Mouse (Mus musculus) CH12.LX (cell line): ENCODE data around the gene Fam171a2.

Source experiments
- CTCF ChIP-seq, 2 experiments: IDR thresholded peaks in 1 of 2; conservative IDR thresholded peaks in 1 of 2; 2 replicates each; pipeline ENCODE4 v1.5.1; 2011 to 2012; ENCODE audit warnings: low read depth in 2 of 2, low read length in 2 of 2, improper control_type of control experiment in 1 of 2, inconsistent platforms in 1 of 2, mild to moderate bottlenecking in 1 of 2, moderate library complexity in 1 of 2
- E2F4 ChIP-seq: IDR thresholded peaks from 2 replicates; pipeline ENCODE4 v1.6.1; 2011; ENCODE audit warnings: low read depth, low read length, improper control_type of control experiment; ENCODE audit not compliant: insufficient replicate concordance
- EP300 ChIP-seq: IDR thresholded peaks from 2 replicates; pipeline ENCODE4 v1.6.1; 2011; ENCODE audit warnings: low read length, improper control_type of control experiment
- JUND ChIP-seq: conservative IDR thresholded peaks from 2 replicates; pipeline ENCODE4 v1.6.1; 2011; ENCODE audit warnings: low read depth, low read length, improper control_type of control experiment
- MYC ChIP-seq: IDR thresholded peaks from 2 replicates; pipeline ENCODE4 v1.6.1; 2011; ENCODE audit warnings: low read depth, mild to moderate bottlenecking, improper control_type of control experiment, low read length
- NELFE ChIP-seq: IDR thresholded peaks from 2 replicates; pipeline ENCODE4 v1.6.1; 2011; ENCODE audit warnings: low read depth, low read length, improper control_type of control experiment
- NRF1 ChIP-seq: IDR thresholded peaks from 2 replicates; pipeline ENCODE4 v1.6.1; 2014; ENCODE audit warnings: low read depth, mild to moderate bottlenecking, inconsistent platforms, low read length, improper control_type of control experiment, moderate library complexity
- POLR2A ChIP-seq: IDR thresholded peaks from 2 replicates; pipeline ENCODE4 v1.6.1; 2011; ENCODE audit warnings: low read depth, mild to moderate bottlenecking, improper control_type of control experiment, low read length
- RAD21 ChIP-seq: IDR thresholded peaks from 2 replicates; pipeline ENCODE4 v1.6.1; 2011; ENCODE audit warnings: low read depth, mild to moderate bottlenecking, low read length, improper control_type of control experiment, moderate library complexity
- TCF12 ChIP-seq: IDR thresholded peaks from 2 replicates; pipeline ENCODE4 v1.6.1; 2014; ENCODE audit warnings: low read depth, mild to moderate bottlenecking, inconsistent platforms, low read length, improper control_type of control experiment
- UBTF ChIP-seq: IDR thresholded peaks from 2 replicates; pipeline ENCODE4 v1.6.1; 2012; ENCODE audit warnings: low read depth, mild to moderate bottlenecking, inconsistent platforms, low read length, improper control_type of control experiment, moderate library complexity
- USF1 ChIP-seq: IDR thresholded peaks from 2 replicates; pipeline ENCODE4 v1.6.1; 2014; ENCODE audit warnings: low read depth, mild to moderate bottlenecking, inconsistent platforms, low read length, improper control_type of control experiment
- USF2 ChIP-seq: conservative IDR thresholded peaks from 2 replicates; pipeline ENCODE4 v1.6.1; 2011; ENCODE audit warnings: low read depth, low read length, improper control_type of control experiment
- ZKSCAN1 ChIP-seq: IDR thresholded peaks from 2 replicates; pipeline ENCODE4 v1.6.1; 2012; ENCODE audit warnings: low read depth, inconsistent platforms, low read length, improper control_type of control experiment, borderline replicate concordance

GRCm38 (mm10) chr11:102434816-102435705 lies 12.4 kb downstream of the Fam171a2 start:
- TF ChIP-seq CTCF (conservative IDR thresholded peaks at IDR 0.05 in 1 of 2, IDR thresholded peaks at IDR 0.05 in 1 of 2; ENCODE audit: low read depth in 2 of 2, low read length in 2 of 2) (no peak), E2F4 (no peak), ZKSCAN1 (no peak), JUND (no peak), RAD21 (no peak), NELFE (no peak), NRF1 (no peak), USF2 (no peak), EP300 (no peak), USF1 (no peak), UBTF (no peak), POLR2A (no peak), MYC (no peak), TCF12 (no peak)
